Mouse (Mus musculus) left cerebral cortex, postnatal 4 days (tissue): ENCODE measurements around the gene Cyp2g1. TPM values are rescaled to one million over a fixed set of nuclear protein-coding genes. Genes with fewer than 3 reads are reported as not detected.
"Not testable (repeated sequence)": the region's sequence is repeated elsewhere in the genome, so short reads cannot be mapped to it uniquely, and the experiment has no call there.

ENCODE experiments used
- DNase-seq: peaks from one replicate; pipeline ENCODE4 v3.0.0-alpha.2; 2022
- intact Hi-C: fragments of 180-260 bp; cut with DNase I; formaldehyde crosslinking; loops from one replicate; pipeline ENCODE4 v1.15.1; 2025
- total RNA-seq, 2 experiments: library from RNA; stranded (reverse); gene quantifications; 2 replicates each; pipeline ENCODE4 v1.2.3; 2021

Gene Cyp2g1
- total RNA-seq = not detected

GRCm38 (mm10) chr7:26808592-26808991, at the start of gene Cyp2g1:
Gene Cyp2g1, plus strand, starts transcription at chr7:26808892.
- intact Hi-C loops = no loop called here
- no peak for DNase-seq

DNA sequence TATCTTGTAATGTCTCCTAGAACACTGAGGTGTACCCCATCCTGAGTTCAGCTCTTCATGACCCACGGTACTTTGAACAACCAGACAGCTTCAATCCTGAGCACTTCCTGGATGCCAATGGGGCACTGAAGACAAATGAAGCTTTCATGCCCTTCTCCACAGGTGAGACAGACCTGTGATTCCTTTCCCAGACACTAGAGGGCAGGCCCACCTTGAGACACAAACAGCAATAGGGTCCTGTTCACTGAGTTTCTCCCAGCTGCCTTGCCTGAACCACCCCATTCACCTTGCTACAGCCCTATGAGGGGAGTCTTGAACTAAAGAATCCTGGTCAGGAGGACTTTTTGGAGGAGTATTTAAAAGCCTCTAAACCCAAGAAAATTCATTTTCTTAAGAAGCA, 41.6 kb upstream of the Cyp2g1 start:
- intact Hi-C loops = no loop called here
- DNase-seq = no peak

DNA sequence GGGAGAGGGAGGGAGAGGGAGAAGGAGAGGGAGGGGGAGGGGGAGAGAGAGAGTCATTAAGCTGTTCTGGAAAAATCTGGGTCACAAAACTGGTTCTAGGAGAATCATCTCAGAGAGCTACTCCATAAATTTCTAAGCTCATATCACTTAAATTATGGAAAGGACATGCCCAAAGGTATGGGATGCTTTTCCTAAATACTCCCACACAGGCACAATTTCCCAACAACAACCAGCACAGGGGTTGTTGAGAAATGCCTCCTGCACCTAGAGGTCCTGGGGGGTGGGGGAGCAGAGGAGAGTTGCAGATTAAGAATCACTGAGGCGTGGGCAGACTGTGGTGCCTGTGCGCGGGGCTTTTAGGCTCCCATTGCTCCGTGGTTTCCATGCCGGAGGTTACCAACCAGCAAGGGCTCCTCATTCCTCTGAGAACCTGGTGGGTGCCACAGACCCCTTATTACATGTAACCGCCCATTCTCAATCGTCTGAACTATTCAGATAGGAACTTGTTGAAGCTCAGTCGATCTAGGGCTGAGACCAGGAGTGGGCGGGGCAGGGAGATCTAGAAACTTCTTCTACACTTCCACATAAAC, 38.7 kb upstream of the Cyp2g1 start:
- intact Hi-C loops = no loop called here
- no peak for DNase-seq

DNA sequence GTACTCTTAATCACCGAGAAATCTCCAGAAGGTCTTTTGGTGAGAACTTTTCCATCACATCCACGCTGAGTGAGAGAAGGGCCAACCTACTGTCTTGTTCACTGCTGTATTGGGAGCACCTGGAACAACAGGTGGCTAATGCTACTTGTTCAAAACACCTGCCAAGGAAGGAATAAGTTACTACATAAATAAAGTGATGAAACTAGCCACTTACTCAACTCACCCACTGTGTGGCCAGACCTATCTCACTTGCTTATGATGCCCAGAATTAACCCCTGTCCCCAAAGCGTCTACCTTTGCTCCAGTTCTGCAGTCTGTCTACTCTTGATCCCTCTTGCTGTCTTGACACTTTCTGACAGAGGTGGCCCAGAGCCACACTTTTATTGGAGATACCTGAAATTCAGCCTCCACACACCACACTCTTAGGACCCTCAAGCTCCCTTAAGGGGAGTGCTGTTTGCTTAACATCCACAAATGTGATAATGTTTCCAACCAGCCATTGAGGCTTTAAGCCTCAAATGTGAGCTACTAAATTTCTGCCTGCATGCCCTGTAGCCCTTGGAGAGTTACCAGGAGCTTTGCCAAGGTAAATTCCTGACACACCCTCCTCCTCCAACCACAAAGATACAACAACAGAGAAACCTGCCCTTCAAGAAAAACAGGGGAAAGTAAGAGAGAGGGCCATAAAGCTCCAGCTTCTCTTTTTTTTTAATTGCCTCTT, 35.7 kb upstream of the Cyp2g1 start:
- no peak for DNase-seq
- intact Hi-C loops = no loop called here

DNA sequence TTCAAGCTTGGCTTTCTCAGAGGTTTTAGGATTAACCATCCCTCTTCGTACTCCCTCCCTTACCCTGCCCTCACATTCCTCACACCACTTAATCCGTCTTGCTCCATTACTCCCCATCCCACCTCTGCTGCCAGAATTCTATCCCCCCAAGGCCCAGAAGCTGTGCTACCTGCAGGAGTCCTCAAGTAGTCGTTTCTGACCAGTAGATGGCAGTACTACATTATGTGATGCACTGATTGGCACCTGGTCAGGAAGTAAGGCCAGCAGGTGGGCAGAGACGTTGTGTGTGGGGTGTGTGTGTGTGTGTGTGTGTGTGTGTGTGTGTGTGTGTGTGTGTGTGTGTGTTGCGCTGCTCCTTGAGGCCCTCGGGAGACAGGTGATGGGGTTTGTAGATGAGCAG, 32.8 kb upstream of the Cyp2g1 start:
- no peak for DNase-seq
- intact Hi-C loops = no loop called here

GRCm38 (mm10) chr7:26777806-26778205, 30.9 kb upstream of the Cyp2g1 start:
- intact Hi-C loops = no loop called here
- DNase-seq = no peak

DNA sequence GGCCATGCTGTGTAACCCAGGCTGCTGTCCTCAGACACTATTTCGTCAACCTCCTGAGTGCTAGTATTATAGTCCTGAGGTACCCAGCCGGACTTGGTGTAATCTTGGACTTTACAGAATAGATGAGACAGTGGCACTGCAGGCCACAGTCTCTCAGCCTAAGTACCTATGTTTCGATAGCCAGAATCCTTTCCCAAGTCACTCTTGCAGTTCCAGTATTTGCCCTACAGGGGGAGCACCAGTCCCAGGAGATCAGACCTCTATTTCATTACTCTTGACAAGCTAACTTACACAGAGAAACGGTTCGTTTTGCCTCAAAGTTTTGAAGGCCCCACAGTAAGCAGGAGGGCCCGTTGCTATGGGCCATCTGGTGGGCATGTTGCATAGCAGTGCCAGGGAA, 30.2 kb upstream of the Cyp2g1 start:
- intact Hi-C loops = no loop called here

DNA sequence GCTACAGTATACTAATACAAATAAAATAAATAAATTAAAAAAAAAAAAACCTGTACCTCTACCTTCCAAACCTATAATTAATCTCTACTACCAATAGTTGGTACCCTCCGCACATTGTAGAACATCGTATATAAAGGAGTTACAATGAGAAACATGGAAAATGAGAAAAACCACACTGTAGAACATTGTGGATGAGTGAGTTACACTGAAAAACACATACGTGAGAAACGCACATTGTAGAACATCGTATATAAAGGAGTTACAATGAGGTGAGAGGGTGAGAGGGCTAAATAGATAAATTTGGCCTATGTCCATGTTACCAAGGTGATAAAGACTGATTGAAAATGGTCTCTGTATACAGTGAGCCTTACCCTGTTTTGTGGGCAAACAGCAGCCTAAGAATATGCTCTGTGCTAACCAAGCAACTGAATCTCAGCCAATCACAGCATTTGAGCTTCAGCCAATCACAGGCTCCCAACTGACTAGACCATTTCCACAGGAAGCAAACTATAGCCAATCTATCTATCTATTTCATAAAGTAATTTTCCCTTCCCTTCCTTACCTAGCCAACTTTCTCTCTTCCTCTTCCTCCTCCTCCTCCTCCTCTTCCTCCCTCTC, 28.8 kb upstream of the Cyp2g1 start:
- DNase-seq = no peak
- intact Hi-C loops = no loop called here

More for the DNA sequence above, 30.2 kb upstream of the Cyp2g1 start:
- DNase-seq = peak; percentile 6

DNA sequence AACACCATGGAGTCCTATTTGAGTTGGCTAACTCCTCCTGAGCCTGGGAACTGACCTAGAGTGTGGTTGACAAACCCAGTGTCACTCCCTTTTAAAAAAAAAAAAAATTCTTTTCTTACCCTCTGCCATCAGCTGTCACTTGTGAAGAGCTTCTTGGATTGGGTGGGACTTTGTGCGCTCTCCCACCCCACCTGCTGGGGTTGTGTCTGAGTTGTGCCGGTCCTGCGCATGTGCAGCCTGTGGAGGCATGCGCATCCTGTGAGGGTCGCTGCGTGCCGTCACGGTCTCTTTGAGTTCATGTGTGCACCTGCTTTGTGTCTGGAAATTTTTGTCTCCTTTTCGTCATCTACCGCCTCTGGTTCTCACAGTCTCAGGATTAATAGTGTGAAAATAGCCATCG, 28.2 kb upstream of the Cyp2g1 start:
- intact Hi-C loops = no loop called here

DNA sequence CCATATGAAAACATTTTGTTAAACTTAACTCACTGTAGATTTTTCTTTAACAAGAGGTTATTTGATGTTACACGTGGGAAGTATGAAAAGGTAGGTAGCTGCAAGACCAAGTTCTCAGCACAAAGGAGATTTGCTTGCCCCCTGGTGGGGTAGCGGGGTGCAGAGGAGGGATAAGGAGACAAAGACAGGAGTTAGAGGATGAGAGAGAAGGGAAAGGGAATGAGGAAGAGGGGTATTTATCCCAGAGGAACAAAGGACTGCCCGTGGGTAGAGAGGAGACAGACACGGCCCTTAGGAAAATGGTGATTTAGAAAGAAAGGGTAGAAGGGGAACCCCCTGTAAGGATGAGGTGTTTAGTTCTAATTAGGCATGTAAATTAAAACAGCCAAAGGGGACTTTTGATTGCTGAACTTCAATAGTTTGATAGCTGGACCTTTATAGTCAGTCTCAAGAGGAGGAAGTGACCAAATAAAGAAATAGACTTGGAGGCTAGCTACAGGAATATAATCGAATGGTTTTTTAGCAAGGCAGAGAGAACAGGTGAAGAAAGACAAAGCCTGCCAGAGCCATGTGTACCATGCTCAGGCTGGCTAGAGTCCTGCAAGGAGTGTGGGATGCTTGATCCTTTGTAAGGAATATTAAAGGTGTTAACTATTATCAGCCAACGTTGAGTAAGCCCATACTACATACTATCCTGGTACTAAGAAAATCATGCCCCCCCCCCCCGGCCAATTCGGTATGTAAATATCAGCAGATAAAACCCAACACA, 27.5 kb upstream of the Cyp2g1 start:
- no peak for DNase-seq
- intact Hi-C loops = no loop called here

More for the DNA sequence above, 28.2 kb upstream of the Cyp2g1 start:
- DNase-seq = peak; percentile 20

DNA sequence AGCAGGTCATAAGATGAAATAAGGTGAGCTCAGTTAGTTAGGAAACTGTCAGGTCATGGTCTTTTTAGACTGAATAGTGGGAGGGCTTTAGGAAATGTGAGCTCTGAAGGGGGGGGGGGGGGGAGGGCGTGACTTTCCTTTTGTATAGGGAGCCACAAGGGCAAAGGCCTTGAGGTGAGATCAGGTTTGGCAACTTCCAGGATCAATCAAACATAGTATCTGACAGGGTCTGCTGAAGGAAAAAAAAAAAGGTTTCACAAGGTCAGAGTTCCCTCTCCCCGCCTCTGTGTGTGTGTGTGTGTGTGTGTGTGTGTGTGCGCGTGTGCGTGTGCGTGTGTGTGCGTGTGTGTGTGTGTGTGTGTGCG, 26.9 kb upstream of the Cyp2g1 start:
- intact Hi-C loops = no loop called here
- DNase-seq = no peak

- intact Hi-C loops = no loop called here
- no peak for DNase-seq
Observed at GRCm38 (mm10) chr7:26783163-26783562, 25.5 kb upstream of the Cyp2g1 start.

DNA sequence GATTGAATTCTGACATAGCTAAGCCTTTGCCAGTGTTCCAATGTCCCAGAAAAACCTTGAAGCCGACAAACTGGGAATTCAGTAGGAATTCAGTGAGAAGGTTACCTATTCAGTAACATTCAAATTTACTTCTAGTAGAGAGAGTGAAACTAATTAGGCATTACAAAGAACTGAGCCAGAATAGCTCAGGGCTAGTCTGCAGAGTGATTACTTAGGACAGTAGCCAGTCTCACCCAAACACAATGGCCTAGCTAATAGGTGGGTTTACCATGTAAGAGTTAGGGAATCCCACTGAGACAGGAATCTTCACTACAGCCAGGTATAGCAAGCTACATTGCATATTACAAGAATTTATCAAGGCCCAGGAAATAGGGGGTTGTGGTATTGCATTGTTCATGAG, 22.7 kb upstream of the Cyp2g1 start:
- intact Hi-C loops, DNase-seq: not testable (repeated sequence)

DNA sequence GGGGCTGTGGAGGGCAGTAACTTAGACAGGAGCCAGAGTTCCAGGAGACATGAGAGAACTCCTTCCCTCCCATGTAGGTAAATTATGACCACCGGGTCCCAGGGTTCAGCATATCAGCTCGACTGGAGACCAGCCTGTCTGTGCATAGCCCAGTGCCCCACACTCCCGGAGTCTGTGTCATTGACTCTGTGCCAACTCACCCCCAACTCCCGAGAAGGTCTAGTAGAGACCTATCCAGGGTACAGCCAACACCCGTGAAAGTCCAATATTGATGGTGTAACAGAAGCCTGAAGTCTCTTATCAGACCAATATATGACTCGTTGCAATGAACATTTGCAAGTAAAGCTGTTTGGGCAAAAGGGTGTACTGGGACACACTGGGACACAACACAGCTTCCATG, 18.7 kb upstream of the Cyp2g1 start:
- DNase-seq = no peak
- intact Hi-C loops = no loop called here

DNA sequence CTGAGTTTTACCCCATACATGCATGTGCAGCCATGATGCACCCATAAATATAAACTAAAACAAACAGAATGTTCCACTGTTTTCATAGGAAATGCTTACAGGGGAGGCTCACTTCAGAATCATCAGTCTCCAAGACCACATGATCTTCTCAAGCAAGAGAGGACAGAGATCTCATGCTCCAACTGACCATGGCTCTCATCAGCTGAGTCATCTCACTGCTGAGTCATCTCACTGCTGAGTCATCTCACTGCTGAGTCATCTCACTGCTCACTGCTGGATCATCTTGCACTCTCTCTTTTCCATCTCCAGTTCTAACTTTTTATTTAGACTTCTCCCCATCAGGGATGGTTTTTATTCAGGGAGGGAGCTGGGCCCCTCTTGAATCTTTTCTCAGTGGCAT, 8.6 kb upstream of the Cyp2g1 start:
- DNase-seq = no peak

DNA sequence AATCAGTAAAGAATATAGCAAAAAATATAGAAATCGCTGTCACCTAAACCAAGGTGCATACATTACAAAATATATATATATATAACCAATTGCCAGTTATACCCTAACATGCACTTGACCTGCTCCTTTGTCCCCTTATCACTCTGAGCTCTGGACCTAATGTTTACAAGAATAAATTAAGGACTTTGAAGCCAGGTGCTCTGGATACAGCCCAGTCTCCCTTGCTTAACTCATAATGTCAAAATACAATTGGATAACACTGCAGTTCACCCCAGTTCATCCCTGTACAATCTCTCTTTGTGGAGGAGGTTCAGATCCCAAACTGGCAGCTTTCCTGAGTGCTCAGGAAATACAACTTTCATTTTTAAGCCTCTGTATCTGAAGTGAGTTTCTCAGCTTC, 7.7 kb upstream of the Cyp2g1 start:
- no peak for DNase-seq
- intact Hi-C loops = no loop called here

More for the DNA sequence above, 8.6 kb upstream of the Cyp2g1 start:
- intact Hi-C loops = no loop called here

DNA sequence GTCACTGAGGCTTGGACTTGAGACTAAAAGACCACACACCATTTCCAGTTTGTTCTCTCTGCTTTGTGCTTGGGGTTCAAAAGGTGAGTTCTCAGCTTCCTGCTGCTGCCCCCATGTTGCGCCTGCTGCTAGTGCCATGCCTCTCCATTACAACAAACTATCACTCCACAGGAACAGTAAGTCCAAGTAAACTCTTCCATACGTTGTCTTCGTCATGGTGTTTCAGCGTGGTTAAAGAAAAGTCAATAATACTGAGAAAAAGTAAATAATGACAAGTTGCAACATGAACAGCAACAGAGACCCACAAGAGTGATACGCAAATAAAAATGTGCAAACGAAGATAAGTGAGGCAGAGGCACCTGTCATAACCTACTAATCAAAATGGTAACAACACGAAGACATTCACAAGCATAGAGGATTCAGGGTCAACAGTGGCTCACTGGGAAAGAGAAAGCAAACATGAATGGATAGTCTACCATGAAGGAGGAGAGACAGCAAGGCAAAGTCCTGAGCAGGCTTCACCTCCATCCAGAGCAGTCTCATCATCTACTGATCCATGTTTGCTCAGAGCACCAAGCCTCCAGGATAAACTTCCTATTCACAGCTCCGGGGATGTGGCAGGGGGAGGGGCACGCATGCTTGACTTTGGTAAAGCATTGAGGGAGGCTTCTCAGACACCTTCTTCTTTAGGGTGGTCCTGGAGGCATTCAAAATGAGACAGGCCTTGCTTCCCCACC, 23.0 kb downstream of the Cyp2g1 start:
- DNase-seq, intact Hi-C loops: not testable (repeated sequence)

- DNase-seq, intact Hi-C loops: not testable (repeated sequence)
Observed at GRCm38 (mm10) chr7:26832668-26833067, 24.0 kb downstream of the Cyp2g1 start.

DNA sequence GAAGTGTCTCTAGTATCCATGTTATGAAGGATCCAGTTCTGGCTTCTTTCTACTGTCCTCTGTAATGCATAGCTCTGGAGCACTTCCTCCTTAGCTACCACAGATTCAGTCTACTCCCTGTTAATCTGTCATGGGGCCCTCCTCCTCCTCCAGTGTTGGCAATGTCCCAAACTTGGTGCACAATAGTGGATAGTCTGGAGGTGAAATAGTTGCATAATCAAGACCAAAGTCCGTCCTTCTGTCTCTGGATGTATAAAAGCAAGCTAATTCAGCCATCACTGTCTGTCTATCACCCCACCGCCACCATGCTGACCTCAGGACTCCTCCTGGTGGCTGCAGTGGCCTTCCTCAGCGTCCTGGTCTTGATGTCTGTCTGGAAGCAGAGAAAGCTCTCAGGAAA, 26.4 kb downstream of the Cyp2g1 start, which contains the start of gene Cyp2a5:
Gene Cyp2a5 (plus strand): TSS at position 247 of the 400 bp plus-strand sequence.
- intact Hi-C loops, DNase-seq: not testable (repeated sequence)

DNA sequence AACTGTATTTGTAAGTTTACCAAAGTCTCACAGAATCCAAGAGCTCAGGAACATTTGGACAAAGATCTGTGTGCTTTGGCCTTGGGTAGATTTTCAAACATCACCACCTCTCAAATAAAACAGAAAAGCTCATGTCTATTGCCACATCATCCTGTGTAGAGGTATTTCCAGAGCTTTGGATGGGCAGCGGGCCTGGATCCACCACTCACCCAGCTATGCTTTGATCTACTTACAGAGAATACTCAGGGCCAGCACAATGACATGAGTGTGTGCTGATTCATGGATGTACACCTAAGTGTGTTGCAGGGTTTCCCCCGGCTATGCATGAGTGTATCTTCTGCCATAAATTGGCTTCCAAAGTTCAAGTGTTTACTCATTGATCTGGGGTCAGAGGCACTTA, 34.7 kb downstream of the Cyp2g1 start:
- intact Hi-C loops, DNase-seq: not testable (repeated sequence)

GRCm38 (mm10) chr7:26850063-26850462, 41.4 kb downstream of the Cyp2g1 start:
- intact Hi-C loops, DNase-seq: not testable (repeated sequence)
